Mouse (Mus musculus): ENCODE measurements at regions not wholly inside any gene's neighbourhood (a gene's known extent, or its start where the extent isn't known, plus 50 kb on each side); places are given as distances from the start of the nearest gene placed in this dataset.

- H3K4me3 ChIP-seq (ENCODE audit: control insufficient read depth in 1 of 2, insufficient read depth in 1 of 2, low read depth in 2 of 2, low read length in 2 of 2) = no peak overlapping the region
- no peaks in the 10 kb centered on the region for H3K27me3 ChIP-seq (ENCODE audit: control insufficient read depth in 1 of 2, insufficient read depth in 2 of 2, low read length in 2 of 2)
- no peak for DNase-seq (ENCODE audit: low read depth, low spot score)
- no peak overlapping the region for H3K27ac ChIP-seq (ENCODE audit: control insufficient read depth, low read depth, low read length)
- no peaks in the 10 kb centered on the region for H3K4me1 ChIP-seq (ENCODE audit: control insufficient read depth in 1 of 2, insufficient read depth in 2 of 2, low read length in 2 of 2)
- peak in 2 of 3 experiments; percentile 14 to 21; a peak in 1 of 6 replicates for TF ChIP-seq CTCF (IDR thresholded peaks at IDR 0.05 in 2 of 3, conservative IDR thresholded peaks at IDR 0.05 in 1 of 3; ENCODE audit: control insufficient read depth in 1 of 3, insufficient read depth in 1 of 3, low read depth in 2 of 3, low read length in 3 of 3, poor library complexity in 1 of 3, severe bottlenecking in 1 of 3)
- 0 out of 2 replicates have a peak, but pooled peaks have one; percentile 1 for TF ChIP-seq RAD21 (IDR thresholded peaks at IDR 0.05; ENCODE audit: low read depth, low read length)
- no peak for TF ChIP-seq CHD1 (IDR thresholded peaks at IDR 0.05; ENCODE audit: low read depth, low read length)
- TF ChIP-seq SMC3 (IDR thresholded peaks at IDR 0.05; ENCODE audit: low read depth, low read length) = peak; percentile 43
- H3K36me3 ChIP-seq (ENCODE audit: control insufficient read depth in 1 of 2, insufficient read depth in 2 of 2, low read length in 2 of 2) = no peaks in the 10 kb centered on the region
- H3K9me3 ChIP-seq (replicated peaks; ENCODE audit: insufficient read depth, low read length) = no peaks in the 10 kb centered on the region
- H3K79me2 ChIP-seq (ENCODE audit: control insufficient read depth, insufficient read depth, low read length, poor library complexity) = no peaks in the 10 kb centered on the region
- H3K9ac ChIP-seq (ENCODE audit: control insufficient read depth, low read depth, low read length, poor library complexity, severe bottlenecking) = no peak overlapping the region
Observed at GRCm38 (mm10) chr3:136442099-136442498, 116.2 kb upstream of the Bank1 start.

GRCm38 (mm10) chr3:136439907-136440645, 114.2 kb upstream of the Bank1 start:
- no peak for TF ChIP-seq MAX (IDR thresholded peaks at IDR 0.05; ENCODE audit: low read length)
- TF ChIP-seq SIN3A (IDR thresholded peaks at IDR 0.05; ENCODE audit: low read length) = no peak
- TF ChIP-seq MXI1 (IDR thresholded peaks at IDR 0.05; ENCODE audit: low read depth, low read length) = no peak
- TF ChIP-seq MYC (IDR thresholded peaks at IDR 0.05; ENCODE audit: low read depth, low read length) = no peak
- TF ChIP-seq POLR2AphosphoS2 (IDR thresholded peaks at IDR 0.05; ENCODE audit: low read length) = no peak
- no peak for TF ChIP-seq MAZ (IDR thresholded peaks at IDR 0.05; ENCODE audit: low read depth, low read length)
- no peak for TF ChIP-seq KAT2A (conservative IDR thresholded peaks at IDR 0.05; ENCODE audit: low read depth, low read length)
- TF ChIP-seq ZMIZ1 (IDR thresholded peaks at IDR 0.05; ENCODE audit: low read depth, low read length) = no peak
- TF ChIP-seq E2F4 (IDR thresholded peaks at IDR 0.05; ENCODE audit: borderline replicate concordance, low read depth, low read length) = no peak
- no peak for TF ChIP-seq HCFC1 (IDR thresholded peaks at IDR 0.05; ENCODE audit: low read depth, low read length)
- TF ChIP-seq SMC3 (IDR thresholded peaks at IDR 0.05; ENCODE audit: low read depth, low read length) = no peak
- no peak for TF ChIP-seq NELFE (IDR thresholded peaks at IDR 0.05; ENCODE audit: low read depth, low read length)
- TF ChIP-seq TAL1 (IDR thresholded peaks at IDR 0.05; ENCODE audit: low read length) = no peak
- TF ChIP-seq MYB (IDR thresholded peaks at IDR 0.05; ENCODE audit: low read depth, low read length) = no peak
- TF ChIP-seq ETS1 (IDR thresholded peaks at IDR 0.05; ENCODE audit: low read depth, low read length) = no peak
- no peak for TF ChIP-seq ZNF384 (IDR thresholded peaks at IDR 0.05; ENCODE audit: low read depth, low read length)
- no peak for TF ChIP-seq TBP (IDR thresholded peaks at IDR 0.05; ENCODE audit: low read depth, low read length)
- Histone ChIP-seq H3K27me3 (ENCODE audit: control insufficient read depth in 1 of 2, insufficient read depth in 2 of 2, low read length in 2 of 2) (no peaks in the 10 kb centered on the region), H3K9me3 (replicated peaks; ENCODE audit: insufficient read depth, low read length) (no peaks in the 10 kb centered on the region), H3K4me3 (ENCODE audit: control insufficient read depth in 1 of 2, insufficient read depth in 1 of 2, low read depth in 2 of 2, low read length in 2 of 2) (no peak overlapping the region), H3K36me3 (ENCODE audit: control insufficient read depth in 1 of 2, insufficient read depth in 2 of 2, low read length in 2 of 2) (no peaks in the 10 kb centered on the region), H3K27ac (ENCODE audit: control insufficient read depth, low read depth, low read length) (no peak overlapping the region), H3K9ac (ENCODE audit: control insufficient read depth, low read depth, low read length, poor library complexity, severe bottlenecking) (no peak overlapping the region), H3K79me2 (ENCODE audit: control insufficient read depth, insufficient read depth, low read length, poor library complexity) (no peaks in the 10 kb centered on the region), H3K4me1 (ENCODE audit: control insufficient read depth in 1 of 2, insufficient read depth in 2 of 2, low read length in 2 of 2) (no peaks in the 10 kb centered on the region)
- DNase-seq (ENCODE audit: low read depth, low spot score) = no peak
